Mouse (Mus musculus) stomach, postnatal 0 days (tissue): ENCODE data around the gene Ptpn7.

Source experiments
- CTCF ChIP-seq: IDR thresholded peaks from 2 replicates; pipeline ENCODE4 v1.5.1; 2016; ENCODE audit warnings: antibody characterized with exemption, low read depth, mild to moderate bottlenecking, moderate library complexity
- EP300 ChIP-seq: optimal IDR thresholded peaks from 2 replicates; pipeline ENCODE3; 2016; ENCODE audit warnings: antibody characterized with exemption

DNA sequence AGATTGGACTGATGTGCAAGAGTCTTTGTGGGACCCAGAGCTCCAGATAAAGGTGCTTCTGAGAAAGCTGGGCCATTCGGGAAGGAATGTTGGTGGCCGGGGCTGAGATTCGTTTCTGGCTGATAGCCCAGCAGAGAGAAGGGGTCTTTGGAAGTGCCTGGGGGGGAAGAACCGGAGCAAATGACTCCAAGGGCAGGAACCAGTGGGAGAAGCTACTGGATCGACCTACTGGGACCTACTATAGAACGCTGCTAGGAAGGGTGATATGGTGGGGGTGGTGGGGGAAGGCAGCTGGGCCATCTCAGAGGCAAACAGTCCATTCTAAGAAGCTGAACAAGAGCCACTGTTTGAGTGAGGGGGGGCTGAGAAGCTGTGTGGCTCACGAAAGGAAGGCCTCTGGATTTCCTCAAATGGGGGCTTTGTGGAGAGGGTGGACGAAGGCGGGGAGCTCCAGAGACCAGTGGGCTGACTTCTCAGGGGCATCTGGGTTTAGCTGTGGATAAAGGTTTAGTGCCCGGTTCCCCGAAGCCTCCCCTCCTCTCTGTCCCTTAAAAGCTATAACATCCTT is 27.1 kb downstream of the Ptpn7 start:
- TF ChIP-seq CTCF = no peak
- TF ChIP-seq EP300 = no peak
